Mouse (Mus musculus): Measurements from ENCODE around the gene Vgll4. TPM values are rescaled to one million over a fixed set of nuclear protein-coding genes. Genes with fewer than 3 reads are reported as not detected.

The Vgll4 gene
- polyA plus RNA-seq, 1 experiment from 2014 or later: 129 TPM

- no peak overlapping the region for H3K4me3 ChIP-seq
- 84% methylated on average over 9 of the region's 9 CpGs for WGBS
- H3K36me3 ChIP-seq: peaks cover 65% of the 10 kb centered on the region
- DNase-seq (ENCODE audit: low spot score): no peak
- no peaks in the 10 kb centered on the region for H3K27me3 ChIP-seq (ENCODE audit: low read depth, poor library complexity, severe bottlenecking)
- H3K9me3 ChIP-seq (replicated peaks): no peaks in the 10 kb centered on the region
- H3K4me1 ChIP-seq: peaks cover 13% of the 10 kb centered on the region; the same call in 1 of the 2 replicates
- H3K27ac ChIP-seq: no peak overlapping the region
Observed at GRCm38 (mm10) chr6:114861591-114861990, 108.2 kb downstream of the Vgll4 start.

- WGBS: 90% methylated on average over 14 of the region's 14 CpGs
- no peaks in the 10 kb centered on the region for H3K9me3 ChIP-seq (replicated peaks)
- H3K27me3 ChIP-seq (ENCODE audit: low read depth, poor library complexity, severe bottlenecking): no peaks in the 10 kb centered on the region
- peaks cover 65% of the 10 kb centered on the region for H3K36me3 ChIP-seq
- peaks cover 19% of the 10 kb centered on the region for H3K4me1 ChIP-seq
- no peak overlapping the region for H3K27ac ChIP-seq
- H3K4me3 ChIP-seq: no peak overlapping the region
- no peak for DNase-seq (ENCODE audit: low spot score)
Observed at GRCm38 (mm10) chr6:114860677-114861568, 108.9 kb downstream of the Vgll4 start.

- peaks cover 54% of the 10 kb centered on the region for H3K36me3 ChIP-seq
- no peaks in the 10 kb centered on the region for H3K27me3 ChIP-seq (ENCODE audit: low read depth, poor library complexity, severe bottlenecking)
- H3K9me3 ChIP-seq (replicated peaks): no peaks in the 10 kb centered on the region
- H3K4me1 ChIP-seq: peaks cover 42% of the 10 kb centered on the region
- H3K27ac ChIP-seq: no peak overlapping the region; the same call in 1 of the 2 replicates
- 86% methylated on average over 4 of the region's 4 CpGs for WGBS
- H3K4me3 ChIP-seq: no peak overlapping the region
- no peak for DNase-seq (ENCODE audit: low spot score)
Observed at GRCm38 (mm10) chr6:114858722-114859053, 111.1 kb downstream of the Vgll4 start.

GRCm38 (mm10) chr6:114857996-114858721, 111.6 kb downstream of the Vgll4 start:
- Histone ChIP-seq H3K9me3 (replicated peaks) (no peaks in the 10 kb centered on the region), H3K4me3 (no peak overlapping the region), H3K27ac (peak overlapping the region; percentile 53; the same call in 1 of the 2 replicates), H3K4me1 (peaks cover 47% of the 10 kb centered on the region), H3K27me3 (ENCODE audit: low read depth, poor library complexity, severe bottlenecking) (no peaks in the 10 kb centered on the region), H3K36me3 (peaks cover 48% of the 10 kb centered on the region)
- WGBS: 81% methylated on average over 3 of the region's 3 CpGs
- no peak for DNase-seq (ENCODE audit: low spot score)

- no peak for DNase-seq (ENCODE audit: low spot score)
- peaks cover 64% of the 10 kb centered on the region for H3K4me1 ChIP-seq
- no peaks in the 10 kb centered on the region for H3K27me3 ChIP-seq (ENCODE audit: low read depth, poor library complexity, severe bottlenecking)
- H3K9me3 ChIP-seq (replicated peaks): no peaks in the 10 kb centered on the region
- H3K27ac ChIP-seq: peak overlapping the region; percentile 63; the same call in 1 of the 2 replicates
- 75% methylated on average over 4 of the region's 4 CpGs for WGBS
- no peak overlapping the region for H3K4me3 ChIP-seq
- peaks cover 32% of the 10 kb centered on the region for H3K36me3 ChIP-seq
Observed at GRCm38 (mm10) chr6:114856501-114856900, 113.3 kb downstream of the Vgll4 start.

- no peak for DNase-seq (ENCODE audit: low spot score)
- H3K4me1 ChIP-seq: peaks cover 72% of the 10 kb centered on the region
- H3K9me3 ChIP-seq (replicated peaks): no peaks in the 10 kb centered on the region
- H3K4me3 ChIP-seq: no peak overlapping the region
- peaks cover 23% of the 10 kb centered on the region for H3K36me3 ChIP-seq
- peak overlapping the region; percentile 63 for H3K27ac ChIP-seq
- no peaks in the 10 kb centered on the region for H3K27me3 ChIP-seq (ENCODE audit: low read depth, poor library complexity, severe bottlenecking)
- 65% methylated on average over 3 of the region's 3 CpGs for WGBS
Observed at GRCm38 (mm10) chr6:114855644-114856043, 114.2 kb downstream of the Vgll4 start.

- H3K9me3 ChIP-seq (replicated peaks): no peaks in the 10 kb centered on the region
- DNase-seq (ENCODE audit: low spot score): no peak
- H3K4me3 ChIP-seq: no peak overlapping the region
- H3K27me3 ChIP-seq (ENCODE audit: low read depth, poor library complexity, severe bottlenecking): no peaks in the 10 kb centered on the region
- H3K36me3 ChIP-seq: peaks cover 12% of the 10 kb centered on the region
- H3K4me1 ChIP-seq: peaks cover 84% of the 10 kb centered on the region
- 54% methylated on average over 2 of the region's 2 CpGs for WGBS
- H3K27ac ChIP-seq: peak overlapping the region; percentile 77; the same call in 1 of the 2 replicates
Observed at GRCm38 (mm10) chr6:114854368-114854767, 115.4 kb downstream of the Vgll4 start.

GRCm38 (mm10) chr6:114852739-114853138, 117.1 kb downstream of the Vgll4 start:
- WGBS: 20% methylated on average over 3 of the region's 3 CpGs
- Histone ChIP-seq H3K9me3 (replicated peaks) (no peaks in the 10 kb centered on the region), H3K27ac (peak overlapping the region; percentile 77), H3K4me3 (no peak overlapping the region), H3K4me1 (peaks cover 97% of the 10 kb centered on the region), H3K36me3 (no peaks in the 10 kb centered on the region), H3K27me3 (ENCODE audit: low read depth, poor library complexity, severe bottlenecking) (no peaks in the 10 kb centered on the region)
- DNase-seq (ENCODE audit: low spot score): no peak

- Histone ChIP-seq H3K36me3 (no peaks in the 10 kb centered on the region), H3K27me3 (ENCODE audit: low read depth, poor library complexity, severe bottlenecking) (no peaks in the 10 kb centered on the region), H3K4me1 (peaks cover 99% of the 10 kb centered on the region), H3K4me3 (no peak overlapping the region), H3K27ac (peak overlapping the region; percentile 77), H3K9me3 (replicated peaks) (no peaks in the 10 kb centered on the region)
- DNase-seq (ENCODE audit: low spot score): no peak
- 64% methylated on average over 7 of the region's 7 CpGs for WGBS
Observed at GRCm38 (mm10) chr6:114851688-114852087, 118.1 kb downstream of the Vgll4 start.

- WGBS: 89% methylated on average over 8 of the region's 8 CpGs
- H3K4me3 ChIP-seq: no peak overlapping the region
- H3K27ac ChIP-seq: peak overlapping the region; percentile 77
- peaks cover 92% of the 10 kb centered on the region for H3K4me1 ChIP-seq
- H3K36me3 ChIP-seq: no peaks in the 10 kb centered on the region
- H3K9me3 ChIP-seq (replicated peaks): no peaks in the 10 kb centered on the region
- DNase-seq (ENCODE audit: low spot score): no peak
- H3K27me3 ChIP-seq (ENCODE audit: low read depth, poor library complexity, severe bottlenecking): no peaks in the 10 kb centered on the region
Observed at GRCm38 (mm10) chr6:114849787-114850186, 120.0 kb downstream of the Vgll4 start.

GRCm38 (mm10) chr6:114848761-114849160, 121.0 kb downstream of the Vgll4 start:
- Histone ChIP-seq H3K9me3 (replicated peaks) (no peaks in the 10 kb centered on the region), H3K4me1 (peaks cover 82% of the 10 kb centered on the region), H3K27ac (peak overlapping the region; percentile 77; the same call in 1 of the 2 replicates), H3K4me3 (no peak overlapping the region), H3K36me3 (no peaks in the 10 kb centered on the region), H3K27me3 (ENCODE audit: low read depth, poor library complexity, severe bottlenecking) (no peaks in the 10 kb centered on the region)
- WGBS: 59% methylated on average over 7 of the region's 7 CpGs
- no peak for DNase-seq (ENCODE audit: low spot score)

GRCm38 (mm10) chr6:114847582-114848174, 122.1 kb downstream of the Vgll4 start:
- Histone ChIP-seq H3K9me3 (replicated peaks) (no peaks in the 10 kb centered on the region), H3K4me1 (peaks cover 72% of the 10 kb centered on the region), H3K27me3 (ENCODE audit: low read depth, poor library complexity, severe bottlenecking) (no peaks in the 10 kb centered on the region), H3K27ac (peak overlapping the region; percentile 32), H3K36me3 (no peaks in the 10 kb centered on the region), H3K4me3 (no peak overlapping the region)
- WGBS: 84% methylated on average over 12 of the region's 12 CpGs
- no peak for DNase-seq (ENCODE audit: low spot score)

Measured in limb, embryonic 10.5 days (tissue).